Mouse (Mus musculus): Measurements from ENCODE around the gene Uqcr11.

Uqcr11 gene

DNA sequence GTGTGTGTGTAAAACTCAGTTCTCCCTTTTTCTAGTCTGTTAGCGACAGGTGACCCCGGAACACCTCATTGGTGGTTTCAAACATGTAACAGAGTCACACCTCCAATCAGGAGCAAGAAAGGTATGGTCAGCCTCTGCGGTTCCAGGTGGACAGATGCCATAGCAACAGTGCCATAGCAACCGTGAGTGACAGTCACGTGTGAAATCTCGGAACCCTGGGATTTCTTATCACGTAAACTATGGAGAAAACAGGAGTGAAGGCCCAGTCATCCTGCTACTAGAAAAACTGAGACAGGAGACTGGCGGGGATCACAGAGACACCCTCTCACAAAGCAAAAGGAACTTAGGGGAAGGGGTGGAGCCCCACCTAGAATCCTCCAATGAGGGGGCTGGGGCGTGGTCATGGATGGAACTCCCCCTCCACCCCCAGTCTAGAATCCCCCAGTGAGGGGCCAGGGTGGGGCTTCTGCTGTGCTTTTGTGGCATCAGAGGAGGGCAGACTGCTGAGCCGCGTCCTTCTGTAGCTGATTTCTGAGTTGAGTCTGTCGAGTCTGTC, 35.1 kb downstream of the Uqcr11 start:
- peak; percentile 80 for DNase-seq

GRCm38 (mm10) chr10:80369995-80370747, 36.5 kb downstream of the Uqcr11 start:
- DNase-seq, result no peak

DNA sequence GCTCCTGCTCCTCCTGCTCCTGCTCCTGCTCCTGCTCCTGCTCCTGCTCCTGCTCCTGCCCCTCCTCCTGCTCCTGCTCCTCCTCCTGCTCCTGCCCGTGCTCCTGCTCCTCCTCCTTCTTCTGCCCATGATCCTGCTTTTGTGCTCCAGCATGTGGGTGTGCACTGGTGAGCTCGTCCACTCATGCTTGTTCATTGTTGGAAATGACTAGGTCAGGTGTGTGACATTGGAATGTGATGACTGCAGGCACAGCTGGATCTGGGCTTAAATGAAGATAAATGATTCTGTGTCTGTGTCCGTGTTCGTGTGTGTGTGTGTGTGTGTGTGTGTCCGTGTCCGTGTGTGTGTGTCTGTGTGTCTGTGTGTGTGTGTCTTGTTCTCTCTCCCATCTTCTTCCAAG, 38.2 kb downstream of the Uqcr11 start:
- no peak for DNase-seq

GRCm38 (mm10) chr10:80367954-80368353, 38.7 kb downstream of the Uqcr11 start:
- DNase-seq, result no peak

DNA sequence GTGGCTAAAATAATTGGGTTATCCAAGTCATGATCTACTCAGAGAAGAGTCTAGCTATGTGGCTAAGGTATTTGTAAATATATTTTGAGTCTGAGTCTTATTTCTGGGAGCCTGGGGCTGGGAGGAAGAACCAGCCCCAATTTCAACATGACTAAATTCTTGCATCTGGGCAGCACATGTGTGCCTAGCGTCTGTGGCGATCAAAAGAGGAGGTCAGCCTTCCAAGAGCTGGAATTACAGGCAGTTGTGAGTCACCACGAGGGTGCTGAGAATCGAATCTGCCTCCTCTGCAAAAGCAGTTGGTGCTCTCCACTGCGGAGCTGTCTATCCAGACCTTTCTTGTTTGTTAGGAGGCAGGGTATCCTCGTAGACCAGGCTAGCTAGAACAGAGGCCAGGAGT, 40.9 kb downstream of the Uqcr11 start:
- no peak for DNase-seq

- DNase-seq, result no peak
These were observed 42.9 kb downstream of the Uqcr11 start for GRCm38 (mm10) chr10:80363734-80364133.

- DNase-seq, result peak; percentile 48
These were observed 48.5 kb downstream of the Uqcr11 start for GRCm38 (mm10) chr10:80357994-80358639.

DNA sequence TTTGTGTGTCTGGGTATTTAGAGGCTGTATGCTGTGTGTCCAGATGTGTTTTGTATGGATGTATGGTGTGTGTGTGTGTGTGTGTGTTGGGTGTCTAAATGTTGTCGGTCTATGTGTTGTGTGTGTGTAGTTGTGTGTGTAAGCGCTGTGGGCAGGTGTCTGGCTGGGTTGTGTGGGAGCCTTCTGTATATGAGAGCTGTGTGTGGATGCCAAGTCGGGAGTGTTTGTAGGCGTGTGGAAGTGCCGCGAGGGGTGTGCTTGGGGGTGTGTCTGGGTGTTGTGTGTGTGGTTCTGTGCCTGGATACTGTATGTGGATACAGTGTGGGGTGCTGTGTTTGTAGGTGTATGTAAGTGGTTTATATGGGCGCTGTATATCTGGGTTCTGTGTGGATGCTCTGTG, 49.3 kb downstream of the Uqcr11 start:
- no peak for DNase-seq

DNA sequence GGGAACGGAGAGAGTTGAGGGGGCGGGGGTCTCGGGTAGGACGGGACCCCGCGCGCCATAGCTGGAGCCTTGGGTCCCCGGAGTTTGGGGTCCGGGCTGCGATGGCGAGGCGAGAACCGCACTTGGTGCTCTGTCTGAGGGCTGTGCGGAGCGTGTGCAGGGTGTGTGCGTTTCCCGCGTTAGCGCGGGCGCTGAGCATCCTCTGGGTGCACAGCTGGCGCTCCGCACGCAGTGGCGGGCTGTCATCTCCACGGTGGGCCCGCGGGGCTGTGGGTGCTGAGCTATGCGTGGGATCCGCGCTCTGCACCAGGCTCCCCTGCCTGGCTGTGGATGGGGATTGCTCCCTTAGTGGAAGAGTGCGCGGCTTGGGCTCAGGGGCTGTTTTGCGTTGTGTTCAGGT, 49.9 kb downstream of the Uqcr11 start:
- DNase-seq, result no peak

DNA sequence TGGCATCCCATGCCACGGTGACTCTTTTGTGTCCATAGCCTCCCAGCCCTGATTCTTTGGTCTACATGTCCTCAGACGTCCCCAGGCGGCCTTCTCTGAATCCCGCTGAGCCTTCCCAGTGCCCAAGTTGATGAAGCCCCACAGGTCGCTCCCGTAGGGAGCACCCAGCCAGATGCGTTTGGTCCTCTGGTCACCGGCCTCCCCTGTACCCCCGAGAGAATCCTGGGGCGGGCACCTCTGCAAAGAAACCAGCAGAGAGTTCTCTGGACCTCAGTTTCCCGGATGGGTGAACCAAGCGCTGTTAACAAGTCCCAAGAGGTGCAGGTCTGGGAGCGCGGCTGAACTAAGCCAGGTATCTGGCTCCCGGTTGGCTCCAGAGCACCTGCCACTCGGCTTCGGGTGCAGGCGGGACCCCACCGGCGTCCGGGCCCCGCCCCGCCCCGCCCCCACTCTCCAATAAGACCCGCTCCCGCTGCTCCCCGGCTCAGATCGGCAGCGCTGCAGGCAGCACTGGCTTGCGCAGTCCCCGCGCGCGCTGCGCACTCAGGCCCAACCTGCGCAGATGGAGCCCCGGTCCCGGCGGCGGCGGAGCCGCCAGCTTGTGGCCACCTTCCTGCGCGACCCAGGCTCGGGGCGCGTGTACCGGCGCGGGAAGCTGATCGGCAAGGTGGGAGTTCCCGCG, 50.5 kb downstream of the Uqcr11 start, which contains the start of gene Plk5:
Gene Plk5, plus strand, starts transcription at position 459 of the 682 bp plus-strand sequence.
- DNase-seq, result no peak

- no peak for DNase-seq
These were observed 51.2 kb downstream of the Uqcr11 start for GRCm38 (mm10) chr10:80355431-80355830.
